Mouse (Mus musculus): Measurements from ENCODE around the gene Ak4.

Ak4 gene

GRCm38 (mm10) chr4:101511768-101512521 is 92.9 kb downstream of the Ak4 start:
- no peak for DNase-seq (ENCODE audit: low spot score in 2 of 2)

- no peak for DNase-seq (ENCODE audit: low spot score in 2 of 2)
These were observed 94.2 kb downstream of the Ak4 start for GRCm38 (mm10) chr4:101513251-101513650.

- no peak for DNase-seq (ENCODE audit: low spot score in 2 of 2)
These were observed 96.8 kb downstream of the Ak4 start for GRCm38 (mm10) chr4:101515853-101516252.
